Mouse (Mus musculus): Measurements from ENCODE around the gene Gmfg. TPM values are rescaled to one million over a fixed set of nuclear protein-coding genes. Genes with fewer than 3 reads are reported as not detected.

Gmfg gene
- total RNA-seq (2021), result 1 to 10 TPM; 7.1 to 7.5 TPM

GRCm38 (mm10) chr7:28436932-28437570, at the start of gene Gmfg:
Gmfg (plus strand) TSS chr7:28437447.
- DNase-seq, result peak; percentile 86

DNA sequence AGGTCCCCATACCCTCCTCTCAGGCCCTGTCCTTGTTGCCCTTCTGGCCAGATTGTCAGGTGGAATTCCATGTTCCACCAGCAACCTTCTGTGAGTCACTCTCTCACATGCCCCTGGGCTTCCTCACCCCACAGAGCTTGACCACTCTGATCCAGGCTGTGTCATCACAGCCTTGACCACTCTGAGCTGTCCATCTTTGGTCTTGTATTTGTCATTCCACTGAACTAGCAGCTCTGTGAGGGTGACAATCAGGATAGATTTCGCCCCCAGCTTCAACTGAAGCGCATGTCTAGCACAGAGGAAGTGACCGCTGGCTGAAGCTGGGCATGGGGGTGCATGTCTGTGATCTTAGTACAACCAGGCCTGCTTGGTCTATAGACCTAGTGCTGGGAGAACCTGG, 46.9 kb upstream of the Gmfg start:
- DNase-seq, result no peak

GRCm38 (mm10) chr7:28392429-28393271, 44.6 kb upstream of the Gmfg start, which contains the start of the genes Med29 and Paf1:
Med29 (minus strand) TSS chr7:28392708.
Paf1 (plus strand) TSS chr7:28392951.
- DNase-seq, result peak; percentile 96

DNA sequence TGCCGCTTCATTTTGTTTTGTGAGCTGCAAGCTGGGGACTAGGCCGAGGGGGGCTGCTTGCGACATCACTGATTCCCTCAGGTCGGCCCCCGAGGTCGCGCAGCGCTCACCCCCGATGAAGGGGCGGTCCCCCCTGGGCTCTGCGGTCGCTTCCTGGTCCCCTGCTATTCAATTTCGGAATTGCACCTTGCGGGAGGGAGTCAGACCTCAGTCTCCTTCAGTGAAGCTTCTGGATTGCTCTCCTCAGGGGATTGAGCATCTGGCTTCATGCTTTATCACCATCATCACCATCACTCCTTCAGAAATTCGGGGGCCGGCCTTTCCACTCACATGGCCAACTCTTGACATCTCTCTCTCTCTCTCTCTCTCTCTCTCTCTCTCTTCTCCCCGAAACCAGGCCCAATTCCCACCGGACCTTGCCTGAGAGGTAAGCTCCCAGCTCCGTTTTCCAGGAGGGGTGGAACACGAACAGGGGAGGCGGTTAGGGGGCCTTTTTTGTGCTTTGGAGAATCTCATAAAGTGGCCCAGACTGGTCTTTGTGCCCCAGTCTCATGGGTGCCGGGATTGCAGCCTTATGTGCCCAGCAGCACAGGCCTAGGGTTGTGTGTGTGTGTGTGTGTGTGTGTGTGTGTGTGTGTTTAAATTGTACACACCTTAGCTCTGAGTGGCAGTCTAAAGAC, 43.8 kb upstream of the Gmfg start:
- DNase-seq, result no peak

DNA sequence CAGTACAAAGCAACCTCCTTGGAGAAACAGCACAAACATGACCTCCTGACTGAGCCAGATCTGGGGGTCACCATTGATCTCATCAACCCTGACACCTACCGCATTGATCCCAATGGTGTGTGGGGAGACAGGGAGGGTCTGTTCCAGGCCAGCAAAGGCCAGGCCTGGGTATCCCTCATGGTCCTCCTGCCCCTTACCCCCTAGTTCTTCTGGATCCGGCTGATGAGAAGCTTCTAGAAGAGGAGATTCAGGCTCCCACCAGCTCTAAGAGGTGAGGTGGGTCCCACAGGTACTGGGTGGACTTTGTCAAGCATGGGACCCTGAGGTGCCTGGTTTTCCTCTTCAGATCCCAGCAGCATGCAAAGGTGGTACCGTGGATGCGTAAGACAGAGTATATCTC, 41.8 kb upstream of the Gmfg start:
- DNase-seq, result no peak

DNA sequence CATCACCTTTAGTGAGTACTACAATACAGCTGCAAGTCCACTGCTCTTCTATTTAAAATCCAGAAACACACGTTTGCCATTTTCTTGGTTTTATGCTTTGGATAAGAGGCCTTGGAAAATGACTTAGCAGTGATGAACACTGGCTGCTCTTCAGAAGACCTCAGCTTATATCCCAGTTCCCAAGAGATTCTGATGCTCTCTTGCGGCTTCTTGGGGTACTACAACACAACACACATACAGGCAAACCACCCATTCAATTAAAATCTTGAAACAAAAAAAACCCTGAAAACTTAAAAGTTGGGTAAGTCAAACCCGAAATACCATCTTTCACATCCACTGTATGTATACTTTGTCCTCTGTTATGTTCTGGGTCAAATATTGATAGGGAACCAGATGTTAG, 39.2 kb upstream of the Gmfg start:
- DNase-seq, result peak; percentile 58

DNA sequence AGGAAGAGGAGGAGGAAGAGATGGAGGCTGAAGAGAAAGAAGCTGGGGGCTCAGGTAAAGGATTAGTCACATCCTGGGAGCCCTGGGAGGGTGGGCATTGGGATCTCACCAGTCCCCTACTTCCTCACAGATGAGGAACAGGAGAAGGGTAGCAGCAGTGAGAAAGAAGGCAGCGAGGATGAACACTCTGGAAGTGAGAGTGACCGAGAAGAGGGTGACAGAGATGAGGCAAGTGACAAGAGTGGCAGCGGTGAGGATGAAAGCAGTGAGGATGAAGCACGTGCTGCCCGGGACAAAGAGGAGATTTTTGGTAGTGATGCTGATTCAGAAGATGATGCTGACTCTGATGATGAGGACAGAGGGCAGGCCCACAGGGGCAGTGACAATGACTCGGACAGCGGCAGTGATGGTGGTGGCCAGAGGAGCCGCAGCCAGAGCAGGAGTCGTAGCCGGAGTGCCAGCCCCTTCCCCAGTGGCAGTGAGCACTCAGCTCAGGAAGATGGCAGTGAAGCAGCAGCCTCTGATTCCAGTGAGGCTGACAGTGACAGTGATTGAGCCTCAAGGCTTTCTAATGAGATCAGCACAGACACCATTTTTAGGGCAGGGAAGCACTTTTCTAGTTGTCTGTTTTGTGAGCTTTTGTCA, 38.4 kb upstream of the Gmfg start:
- DNase-seq, result no peak

DNA sequence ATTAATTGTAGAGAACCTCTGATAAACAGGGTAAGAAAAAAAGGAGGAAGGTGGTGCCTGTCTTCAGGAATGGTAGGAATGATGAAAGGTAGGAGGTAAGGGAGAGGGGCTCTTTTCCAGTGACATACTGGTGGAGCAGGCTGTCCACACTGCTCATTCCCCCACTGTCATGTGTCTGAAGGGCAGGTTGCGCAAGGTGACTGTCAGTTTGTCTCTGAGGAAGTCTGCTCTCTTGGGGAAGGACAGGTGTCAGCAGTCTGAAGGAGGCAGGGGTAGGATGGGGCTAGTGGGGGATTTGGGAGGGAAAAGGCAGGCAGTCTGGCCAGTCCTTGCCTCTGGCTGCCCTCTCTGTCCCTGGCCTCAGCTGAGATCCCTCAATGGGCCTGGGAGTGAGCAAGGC, 36.2 kb upstream of the Gmfg start:
- DNase-seq, result no peak

DNA sequence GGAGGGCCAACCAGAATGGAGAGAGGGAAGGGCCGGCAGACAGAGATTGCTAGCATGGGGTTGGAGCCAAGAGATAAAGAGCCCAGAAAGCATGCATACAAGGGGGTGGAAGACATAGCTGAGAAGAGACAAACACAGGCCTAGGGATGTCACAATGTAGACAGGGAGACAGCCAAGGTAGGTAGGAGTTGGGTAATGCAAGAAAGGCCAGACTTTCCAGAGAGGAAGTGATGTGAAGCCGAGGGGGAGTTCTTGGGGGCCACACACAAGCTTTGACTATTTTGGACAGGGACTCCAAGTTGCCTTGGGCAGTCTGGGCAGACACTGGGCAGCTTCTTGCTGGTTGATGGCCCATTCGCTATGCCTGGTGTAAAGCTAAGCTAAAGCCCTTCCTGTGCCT, 35.3 kb upstream of the Gmfg start:
- no peak for DNase-seq

DNA sequence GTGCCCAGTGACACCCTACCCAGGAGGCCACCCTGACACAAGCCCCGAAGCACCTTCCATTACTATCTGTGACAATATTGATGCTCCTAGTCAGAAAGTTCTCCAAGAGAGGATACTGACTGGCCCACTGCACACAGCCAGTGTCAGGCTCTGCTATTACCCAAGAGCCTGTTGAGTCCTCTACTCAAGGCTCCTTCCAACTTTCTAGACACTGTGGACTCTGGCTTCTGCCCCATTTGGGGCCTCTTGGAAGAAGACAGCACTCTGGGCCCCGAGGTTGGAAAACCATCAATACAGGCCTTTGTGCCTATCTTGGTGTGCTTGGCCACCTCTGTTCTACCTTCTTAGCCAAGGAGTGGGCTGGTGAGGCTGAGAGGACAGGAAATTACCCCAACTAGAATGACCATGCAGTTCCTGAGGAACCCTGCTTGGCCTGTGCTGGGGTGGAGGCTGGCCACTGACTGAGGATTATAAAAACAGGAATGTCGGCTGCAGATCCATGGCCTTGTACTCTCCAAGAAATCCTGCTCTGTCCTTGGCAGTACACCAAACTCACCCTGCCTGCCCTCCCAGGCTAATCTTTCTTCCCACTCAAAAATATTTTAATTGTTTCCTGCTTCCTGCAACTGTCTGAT, 26.3 kb upstream of the Gmfg start:
- DNase-seq, result peak; percentile 73

DNA sequence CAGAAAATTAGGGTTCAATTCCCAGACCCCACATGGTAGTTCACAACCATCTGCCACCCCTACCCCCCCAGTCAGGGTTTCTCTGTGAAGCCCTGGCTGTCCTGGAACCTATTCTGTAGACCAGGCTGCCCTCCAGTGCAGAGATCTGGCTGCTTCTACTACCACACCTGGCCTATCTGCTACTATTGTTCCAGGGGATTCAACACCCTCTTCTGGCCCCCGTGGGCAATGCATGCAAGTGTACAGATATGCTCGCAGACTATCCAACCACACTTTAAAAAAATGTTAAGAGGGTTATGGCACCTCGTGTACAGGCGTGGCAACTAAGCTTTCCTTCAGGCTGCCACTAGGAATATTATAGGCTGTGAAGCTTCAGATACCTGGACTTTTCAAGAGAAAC, 24.4 kb upstream of the Gmfg start:
- no peak for DNase-seq

DNA sequence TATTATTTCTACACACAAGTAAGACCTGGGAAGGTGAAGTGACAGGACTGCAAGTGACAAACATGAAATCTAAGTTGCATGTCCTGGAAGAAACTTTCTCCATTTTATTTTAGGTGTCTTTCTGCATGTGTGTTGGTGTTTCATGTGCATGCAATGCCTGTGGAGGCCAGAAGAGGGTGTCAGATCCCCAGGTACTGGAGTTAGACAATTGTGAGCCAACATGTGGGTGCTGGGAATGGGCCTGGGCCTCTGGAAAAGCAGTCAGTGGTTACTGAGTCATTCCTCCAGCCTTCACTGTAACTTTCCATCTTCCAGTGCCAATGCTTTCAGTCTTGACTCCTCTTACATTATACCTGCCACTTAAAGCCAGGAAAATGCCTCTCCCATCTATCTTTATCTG, 19.9 kb upstream of the Gmfg start:
- DNase-seq, result no peak

- peak; percentile 73 for DNase-seq
Measured at GRCm38 (mm10) chr7:28418096-28418670, 19.1 kb upstream of the Gmfg start.

GRCm38 (mm10) chr7:28419416-28419815, 17.8 kb upstream of the Gmfg start:
- no peak for DNase-seq

- DNase-seq, result no peak
Measured at GRCm38 (mm10) chr7:28423018-28423417, 14.2 kb upstream of the Gmfg start.

- peak; percentile 34 for DNase-seq
Measured at GRCm38 (mm10) chr7:28427738-28428137, 9.5 kb upstream of the Gmfg start.

GRCm38 (mm10) chr7:28430512-28430911, 6.7 kb upstream of the Gmfg start:
- no peak for DNase-seq

- DNase-seq, result no peak
Measured at GRCm38 (mm10) chr7:28432252-28432651, 5.0 kb upstream of the Gmfg start.

DNA sequence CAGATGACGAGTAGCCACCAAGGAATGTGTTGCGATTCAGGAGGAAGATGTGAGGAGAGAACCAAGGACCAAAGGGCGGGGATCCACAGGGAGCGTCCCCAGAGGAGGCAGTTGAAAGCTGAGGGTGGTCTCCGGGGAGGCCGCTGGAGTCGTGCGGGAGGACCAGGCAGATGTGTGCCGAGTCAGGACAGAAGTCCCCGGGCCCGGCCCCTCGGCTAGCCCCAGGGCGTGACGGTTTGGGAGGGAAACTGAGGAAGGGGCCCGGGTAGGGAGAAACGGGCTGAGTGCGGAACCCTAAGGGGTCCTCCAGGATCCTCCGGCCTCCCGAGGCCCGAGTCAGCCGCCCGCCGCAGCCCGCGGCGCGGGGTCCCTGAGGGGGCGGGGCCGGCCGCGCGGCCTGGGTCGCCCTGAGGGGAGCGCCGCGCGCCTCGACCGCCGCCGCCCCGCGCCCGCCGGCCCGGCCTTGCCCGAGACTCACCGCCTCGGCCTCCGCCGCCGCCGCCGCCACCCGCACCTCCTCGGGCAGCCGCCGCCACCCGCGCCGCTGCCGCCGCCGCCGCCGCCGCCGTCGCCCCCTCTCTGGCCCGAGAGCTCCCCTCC, 1.5 kb upstream of the Gmfg start:
- peak; percentile 45 for DNase-seq

GRCm38 (mm10) chr7:28436271-28436904, 859 bp upstream of the Gmfg start:
- DNase-seq, result peak; percentile 100

- DNase-seq, result no peak
Measured at GRCm38 (mm10) chr7:28437964-28438363, 717 bp downstream of the Gmfg start.
